In the genomic region with DNA sequence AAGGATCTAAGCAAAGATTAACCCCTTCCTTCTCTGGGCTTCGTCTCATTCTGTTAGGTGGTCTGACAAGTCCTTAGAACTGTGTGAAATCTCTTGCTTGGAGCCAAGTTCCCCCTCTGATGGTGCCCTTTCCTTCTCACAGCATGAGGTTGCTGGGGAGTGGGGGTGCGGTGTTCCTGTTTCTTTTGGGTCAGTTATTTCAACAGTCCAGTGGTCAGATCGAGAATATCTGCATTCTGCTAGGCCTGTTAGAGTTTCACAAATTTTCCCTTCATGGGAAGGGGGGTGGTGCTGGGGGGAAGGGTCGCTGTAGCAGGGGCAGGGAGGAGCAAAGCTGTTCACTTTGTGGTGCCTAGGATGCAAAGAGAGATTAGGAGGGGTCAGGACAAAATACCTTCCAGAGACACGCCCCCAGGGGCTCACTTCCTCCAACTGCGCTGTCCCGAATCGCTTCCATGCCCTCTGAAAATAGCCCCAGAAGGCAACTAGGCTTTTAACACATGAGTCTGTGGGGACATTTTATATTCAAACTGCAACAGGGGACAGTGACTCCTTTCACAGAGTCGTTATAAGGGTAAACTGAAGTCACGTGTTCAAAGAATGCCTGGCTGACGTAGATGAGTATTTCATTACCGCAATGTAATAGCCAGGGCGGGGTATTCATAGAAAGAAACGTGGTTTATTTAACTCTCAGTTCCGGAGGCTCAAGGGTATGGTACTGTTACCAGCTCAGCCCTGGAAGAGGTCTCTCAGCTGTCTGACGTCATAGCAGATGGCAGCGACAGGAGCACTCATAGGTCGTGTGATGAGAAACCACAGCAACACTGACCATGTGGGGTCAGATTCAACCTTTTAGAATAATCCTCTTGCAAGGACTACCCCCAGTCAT, we compare ENCODE assay signal across 9 mouse cellular contexts.
A peak's percentile ranks its signal among the peaks of the same experiment; 100 is the strongest.
DNase-seq lines count a peak whose midpoint lies in the region; ATAC-seq and TF ChIP-seq lines count a peak whose summit lies in the region.
"Had no signal": no experiment of that assay in that cellular context is flagged by ENCODE, and none has a peak within 500 bp of the region (broad histone marks: within the 10 kb centered on the region; RNA-seq: fewer than 3 reads in every experiment).

No protein-coding gene starts in this region.

- H3K36me3 ChIP-seq in heart, embryonic 12.5 days = no peaks in the 10 kb centered on the region
- no peaks in the 10 kb centered on the region for H3K36me3 ChIP-seq in intestine, postnatal 0 days (ENCODE audit: control insufficient read depth, insufficient read depth)
- no peaks in the 10 kb centered on the region for H3K36me3 ChIP-seq in midbrain, embryonic 16.5 days (ENCODE audit: control insufficient read depth, insufficient read depth, low read length)

- peak overlapping the region; percentile 32 for H3K4me3 ChIP-seq in heart, embryonic 12.5 days
- H3K4me3 ChIP-seq in intestine, postnatal 0 days (ENCODE audit: low read depth, low read length) = no peak overlapping the region
- H3K4me3 ChIP-seq in midbrain, embryonic 16.5 days (ENCODE audit: low read depth, low read length) = no peak overlapping the region

- DNase-seq in heart, adult 9 months (ENCODE audit: low spot score in 2 of 2) = no peak
- DNase-seq in embryo, embryonic 10.5 days (ENCODE audit: low spot score) = peak; percentile 31
- DNase-seq in frontal cortex, postnatal 25 days (ENCODE audit: low spot score in 2 of 2) = no peak
- no peak for DNase-seq in B cell, adult 2 months
- DNase-seq in thymus, postnatal 10 days (ENCODE audit: low spot score in 2 of 2) = no peak

- no peak overlapping the region for H3K27ac ChIP-seq in heart, embryonic 12.5 days (ENCODE audit: poor library complexity, severe bottlenecking)
- H3K27ac ChIP-seq in intestine, postnatal 0 days (ENCODE audit: low read depth, low read length) = no peak overlapping the region
- peak overlapping the region; percentile 60 for H3K27ac ChIP-seq in midbrain, embryonic 16.5 days (ENCODE audit: low read length)

- H3K9me3 ChIP-seq in heart, embryonic 12.5 days (replicated peaks) = peaks cover 2% of the 10 kb centered on the region; the same call in 1 of the 2 replicates
- H3K9me3 ChIP-seq in intestine, postnatal 0 days (ENCODE audit: control insufficient read depth) = no peaks in the 10 kb centered on the region
- H3K9me3 ChIP-seq in midbrain, embryonic 16.5 days (replicated peaks; ENCODE audit: control insufficient read depth, low read length, poor library complexity, severe bottlenecking) = no peaks in the 10 kb centered on the region

- ATAC-seq in heart, embryonic 12.5 days (ENCODE audit: insufficient number of reproducible peaks, low FRiP score) = no peak
- ATAC-seq in intestine, postnatal 0 days = no peak
- no peak for ATAC-seq in midbrain, embryonic 16.5 days
- ATAC-seq: CD4-positive, CD25-positive, alpha-beta regulatory T cell, adult 4 months had no signal

- TF ChIP-seq CTCF in intestine, postnatal 0 days (IDR thresholded peaks at IDR 0.05; ENCODE audit: low read depth) = no peak

- no peaks in the 10 kb centered on the region for H3K27me3 ChIP-seq in heart, embryonic 12.5 days (replicated peaks)
- no peaks in the 10 kb centered on the region for H3K27me3 ChIP-seq in intestine, postnatal 0 days (replicated peaks; ENCODE audit: control insufficient read depth, insufficient read depth, low read length)
- H3K27me3 ChIP-seq in midbrain, embryonic 16.5 days (ENCODE audit: control insufficient read depth, insufficient read depth, low read depth, low read length) = no peaks in the 10 kb centered on the region

- H3K4me2 ChIP-seq in heart, embryonic 12.5 days = peak overlapping the region; percentile 59
- H3K4me2 ChIP-seq in intestine, postnatal 0 days (replicated peaks; ENCODE audit: low read depth) = peak overlapping the region; percentile 51
- peak overlapping the region; percentile 23 for H3K4me2 ChIP-seq in midbrain, embryonic 16.5 days (ENCODE audit: low read length)

- H3K4me1 ChIP-seq in heart, embryonic 12.5 days (replicated peaks) = no peaks in the 10 kb centered on the region
- H3K4me1 ChIP-seq in intestine, postnatal 0 days (replicated peaks; ENCODE audit: control insufficient read depth, insufficient read depth, low read length) = no peaks in the 10 kb centered on the region
- H3K4me1 ChIP-seq in midbrain, embryonic 16.5 days (ENCODE audit: control insufficient read depth, insufficient read depth, low read length) = peaks cover 9% of the 10 kb centered on the region

- 21% methylated on average over 18 of the region's 18 CpGs for WGBS in heart, embryonic 12.5 days
- 32% methylated on average over 18 of the region's 18 CpGs for WGBS in intestine, postnatal 0 days
- 17% methylated on average over 18 of the region's 18 CpGs for WGBS in midbrain, embryonic 16.5 days

- 0 out of 2 replicates have a peak overlapping the region, but pooled peaks have one; percentile 7 for H3K9ac ChIP-seq in heart, embryonic 12.5 days
- H3K9ac ChIP-seq in intestine, postnatal 0 days (ENCODE audit: low read depth, low read length) = no peak overlapping the region
- H3K9ac ChIP-seq in midbrain, embryonic 16.5 days (ENCODE audit: low read depth, low read length) = no peak overlapping the region
